ENCODE assay signal across 18 mouse cellular contexts in genomic region chr11:67865100-67865499, GRCm38 (mm10). TPM values are rescaled to one million over a fixed set of nuclear protein-coding genes. Genes with fewer than 3 reads are reported as not detected.
A peak's percentile ranks its signal among the peaks of the same experiment; 100 is the strongest.
DNase-seq lines count a peak whose midpoint lies in the region; ATAC-seq and TF ChIP-seq lines count a peak whose summit lies in the region.
"Had no signal": no experiment of that assay in that cellular context is flagged by ENCODE, and none has a peak within 500 bp of the region (broad histone marks: within the 10 kb centered on the region; RNA-seq: fewer than 3 reads in every experiment).

No protein-coding gene starts in this region.

- peak; percentile 31; the same call in 1 of the 2 replicates for TF ChIP-seq CTCF in lung, embryonic 14.5 days (IDR thresholded peaks at IDR 0.05; ENCODE audit: low read depth)
- TF ChIP-seq CTCF in small intestine, adult 2 months (IDR thresholded peaks at IDR 0.05; ENCODE audit: extremely low read depth, insufficient read length, insufficient replicate concordance, low read depth, low read length), result no peak

- peak; percentile 28 for DNase-seq in embryonic facial prominence, embryonic 11.5 days (ENCODE audit: low spot score)
- DNase-seq in embryonic facial prominence, embryonic 10.5 days (ENCODE audit: low spot score), result no peak
- DNase-seq in lung, embryonic 14.5 days, result peak; percentile 16
- DNase-seq in lung, postnatal 36 days, result no peak
- DNase-seq in ZHBTc4 (ENCODE audit: low read depth, low spot score), result peak; percentile 25
- no peak for DNase-seq in cerebellum, adult 18-20 months
- no peak for DNase-seq in thymus, postnatal 25 days
- DNase-seq: B cell, adult 2 months; cerebellum, postnatal 36 days; kidney, postnatal 25 days; layer of hippocampus, adult 9-11 months; lung, adult 2 months; thymus, postnatal 4 days had no signal

- no peaks in the 10 kb centered on the region for H3K36me3 ChIP-seq in embryonic facial prominence, embryonic 11.5 days (replicated peaks; ENCODE audit: control insufficient read depth, insufficient read depth, low read depth, low read length)
- no peaks in the 10 kb centered on the region for H3K36me3 ChIP-seq in embryonic facial prominence, embryonic 10.5 days (replicated peaks)
- no peaks in the 10 kb centered on the region for H3K36me3 ChIP-seq in lung, embryonic 14.5 days (ENCODE audit: insufficient read depth)
- no peaks in the 10 kb centered on the region for H3K36me3 ChIP-seq in small intestine, adult 2 months (ENCODE audit: control insufficient read depth, insufficient read depth, low read length)
- H3K36me3 ChIP-seq: forebrain, embryonic 15.5 days; G1E; limb, embryonic 15.5 days; neural tube, embryonic 13.5 days had no signal

- 43% methylated on average over 5 of the region's 5 CpGs for WGBS in embryonic facial prominence, embryonic 11.5 days
- WGBS in embryonic facial prominence, embryonic 10.5 days, result 60% methylated on average over 5 of the region's 5 CpGs
- 64% methylated on average over 5 of the region's 5 CpGs for WGBS in lung, embryonic 14.5 days
- 60% methylated on average over 5 of the region's 5 CpGs for WGBS in small intestine, adult 2 months

- no peak for TF ChIP-seq POLR2A in small intestine, adult 2 months (IDR thresholded peaks at IDR 0.05; ENCODE audit: low read depth, low read length)

- no peak for ATAC-seq in embryonic facial prominence, embryonic 11.5 days (replicated peaks; ENCODE audit: insufficient number of reproducible peaks, low FRiP score, low TSS enrichment, low read depth)
- ATAC-seq in lung, embryonic 14.5 days (ENCODE audit: insufficient read depth), result no peak
- ATAC-seq: forebrain, embryonic 15.5 days had no signal

- no peak overlapping the region for H3K4me2 ChIP-seq in embryonic facial prominence, embryonic 11.5 days (ENCODE audit: low read depth, low read length)
- no peak overlapping the region for H3K4me2 ChIP-seq in lung, embryonic 14.5 days
- H3K4me2 ChIP-seq: forebrain, embryonic 15.5 days; limb, embryonic 15.5 days; neural tube, embryonic 13.5 days had no signal

- H3K9ac ChIP-seq in embryonic facial prominence, embryonic 11.5 days (replicated peaks; ENCODE audit: low read length), result no peak overlapping the region
- no peak overlapping the region for H3K9ac ChIP-seq in lung, embryonic 14.5 days
- H3K9ac ChIP-seq: forebrain, embryonic 15.5 days; limb, embryonic 15.5 days; neural tube, embryonic 13.5 days had no signal

- H3K9me3 ChIP-seq in embryonic facial prominence, embryonic 11.5 days (replicated peaks; ENCODE audit: control insufficient read depth, low read length), result no peaks in the 10 kb centered on the region
- no peaks in the 10 kb centered on the region for H3K9me3 ChIP-seq in embryonic facial prominence, embryonic 10.5 days
- no peaks in the 10 kb centered on the region for H3K9me3 ChIP-seq in lung, embryonic 14.5 days (ENCODE audit: low read depth, low read length)
- H3K9me3 ChIP-seq: forebrain, embryonic 15.5 days; limb, embryonic 15.5 days; neural tube, embryonic 13.5 days had no signal

- H3K4me1 ChIP-seq in embryonic facial prominence, embryonic 11.5 days (ENCODE audit: control insufficient read depth, insufficient read depth, low read length), result 0 out of 2 replicates have a peak, but pooled peaks cover 3% of the 10 kb centered on the region
- peaks cover 17% of the 10 kb centered on the region for H3K4me1 ChIP-seq in embryonic facial prominence, embryonic 10.5 days
- H3K4me1 ChIP-seq in lung, embryonic 14.5 days (ENCODE audit: insufficient read depth), result no peaks in the 10 kb centered on the region
- peaks cover 17% of the 10 kb centered on the region; the same call in 1 of the 2 replicates for H3K4me1 ChIP-seq in small intestine, adult 2 months (ENCODE audit: control insufficient read depth, insufficient read depth, insufficient read length, low read length)
- H3K4me1 ChIP-seq: forebrain, embryonic 15.5 days had no signal

- H3K27ac ChIP-seq in embryonic facial prominence, embryonic 11.5 days (replicated peaks; ENCODE audit: low read depth, low read length), result no peak overlapping the region
- no peak overlapping the region for H3K27ac ChIP-seq in embryonic facial prominence, embryonic 10.5 days (replicated peaks)
- no peak overlapping the region for H3K27ac ChIP-seq in lung, embryonic 14.5 days (ENCODE audit: low read depth)
- H3K27ac ChIP-seq in small intestine, adult 2 months (ENCODE audit: insufficient read depth, low read depth, low read length), result 0 out of 2 replicates have a peak overlapping the region, but pooled peaks have one; percentile 16
- H3K27ac ChIP-seq: forebrain, embryonic 15.5 days; limb, embryonic 15.5 days; neural tube, embryonic 13.5 days had no signal

- H3K4me3 ChIP-seq in embryonic facial prominence, embryonic 11.5 days (ENCODE audit: low read depth, low read length), result no peak overlapping the region
- no peak overlapping the region for H3K4me3 ChIP-seq in embryonic facial prominence, embryonic 10.5 days
- H3K4me3 ChIP-seq in lung, embryonic 14.5 days (ENCODE audit: low read depth, low read length), result no peak overlapping the region
- H3K4me3 ChIP-seq in small intestine, adult 2 months (ENCODE audit: low read depth, low read length), result no peak overlapping the region
- H3K4me3 ChIP-seq: forebrain, embryonic 15.5 days; limb, embryonic 15.5 days; neural tube, embryonic 13.5 days had no signal

- H3K27me3 ChIP-seq in embryonic facial prominence, embryonic 11.5 days (ENCODE audit: control insufficient read depth, insufficient read depth, low read length), result no peaks in the 10 kb centered on the region
- no peaks in the 10 kb centered on the region for H3K27me3 ChIP-seq in embryonic facial prominence, embryonic 10.5 days (replicated peaks; ENCODE audit: low read depth, poor library complexity, severe bottlenecking)
- H3K27me3 ChIP-seq in lung, embryonic 14.5 days (ENCODE audit: insufficient read depth, low read length), result no peaks in the 10 kb centered on the region
- H3K27me3 ChIP-seq in small intestine, adult 2 months (ENCODE audit: control insufficient read depth, insufficient read depth, low read length), result no peaks in the 10 kb centered on the region
- H3K27me3 ChIP-seq: forebrain, embryonic 15.5 days; limb, embryonic 15.5 days; neural tube, embryonic 13.5 days had no signal

RNA-seq across cellular contexts. Expression of gene Usp43, which starts 56.9 kb away (rescaled TPM):
- polyA plus RNA-seq in embryonic facial prominence, embryonic 11.5 days (2014; fragmentation: Nextera tagmentation; extraction: Ambion mirVana), result 0.64 and 0.70 TPM in 2 replicates
- polyA plus RNA-seq in embryonic facial prominence, embryonic 10.5 days (2016; fragmentation: Nextera tagmentation; extraction: Ambion mirVana), result 0.80 and 1.2 TPM in 2 replicates
- polyA plus RNA-seq in lung, embryonic 14.5 days (2014; fragmentation: Nextera tagmentation; extraction: Ambion mirVana), result 3.4 and 4.5 TPM in 2 replicates
- polyA plus RNA-seq in small intestine, adult 2 months (2012; rRNA removed), result 7.8 and 17.3 TPM in 2 replicates
- polyA plus RNA-seq: G1E had no signal

Comparison
In these comparisons a context has a peak if more than half of its experiments do, and no peak if none do; other contexts are left out.
1. DNase-seq: peak in embryonic facial prominence, embryonic 11.5 days (single experiment), lung, embryonic 14.5 days (single experiment) and ZHBTc4 (single experiment); none in embryonic facial prominence, embryonic 10.5 days (single experiment), lung, postnatal 36 days (single experiment), cerebellum, adult 18-20 months (0 of 2) and thymus, postnatal 25 days (single experiment).